Mouse (Mus musculus) MEL (cell line): ENCODE results near the gene Cpeb1.
A peak's percentile ranks its signal among the peaks of the same experiment; 100 is the strongest.

ENCODE experiments used
- CHD2 ChIP-seq: IDR thresholded peaks from 2 replicates; pipeline ENCODE4 v1.6.1; 2011; ENCODE audit warnings: low read length, improper control_type of control experiment
- CTCF ChIP-seq, 3 experiments: IDR thresholded peaks in 2 of 3; conservative IDR thresholded peaks in 1 of 3; 2 replicates each; pipeline ENCODE4 v1.5.1; 2011 to 2012; ENCODE audit warnings: low read length in 3 of 3, low read depth in 2 of 3, mild to moderate bottlenecking in 2 of 3, improper control_type of control experiment in 1 of 3, inconsistent platforms in 1 of 3, mixed read lengths in 1 of 3, moderate library complexity in 1 of 3; ENCODE audit not compliant: control insufficient read depth in 1 of 3, insufficient read depth in 1 of 3, poor library complexity in 1 of 3, severe bottlenecking in 1 of 3
- E2F4 ChIP-seq: IDR thresholded peaks from 2 replicates; pipeline ENCODE4 v1.6.1; 2011; ENCODE audit warnings: low read depth, low read length, improper control_type of control experiment, borderline replicate concordance
- ELF1 ChIP-seq: IDR thresholded peaks from 2 replicates; pipeline ENCODE4 v1.6.1; 2014; ENCODE audit warnings: low read depth, mild to moderate bottlenecking, inconsistent platforms, low read length, improper control_type of control experiment, moderate library complexity
- EP300 ChIP-seq, 2 experiments: IDR thresholded peaks; 2 replicates each; pipeline ENCODE4 v1.6.1; 2011; ENCODE audit warnings: improper control_type of control experiment in 2 of 2, low read length in 2 of 2, low read depth in 1 of 2, mild to moderate bottlenecking in 1 of 2
- MAX ChIP-seq: IDR thresholded peaks from 2 replicates; pipeline ENCODE4 v1.6.1; 2011; ENCODE audit warnings: low read length, improper control_type of control experiment
- MAZ ChIP-seq: IDR thresholded peaks from 2 replicates; pipeline ENCODE4 v1.6.1; 2012; ENCODE audit warnings: low read depth, mild to moderate bottlenecking, inconsistent platforms, low read length, improper control_type of control experiment
- POLR2A ChIP-seq, 2 experiments: IDR thresholded peaks; 2 replicates each; pipeline ENCODE4 v1.6.1; 2011 to 2012; ENCODE audit warnings: low read length in 2 of 2, mild to moderate bottlenecking in 2 of 2, control low read depth in 1 of 2, improper control_type of control experiment in 1 of 2, low read depth in 1 of 2, moderate library complexity in 1 of 2; ENCODE audit not compliant: control insufficient read depth in 1 of 2, insufficient read depth in 1 of 2, poor library complexity in 1 of 2
- POLR2AphosphoS5 ChIP-seq: IDR thresholded peaks from 2 replicates; pipeline ENCODE4 v1.6.1; 2012; ENCODE audit warnings: low read depth, borderline replicate concordance, mild to moderate bottlenecking, inconsistent platforms, low read length, moderate library complexity, mixed read lengths
- RAD21 ChIP-seq: IDR thresholded peaks from 2 replicates; pipeline ENCODE4 v1.6.1; 2011; ENCODE audit warnings: mild to moderate bottlenecking, low read depth, low read length, improper control_type of control experiment
- SMC3 ChIP-seq: IDR thresholded peaks from 2 replicates; pipeline ENCODE4 v1.6.1; 2011; ENCODE audit warnings: low read depth, low read length, improper control_type of control experiment
- TAL1 ChIP-seq: IDR thresholded peaks from 2 replicates; pipeline ENCODE4 v1.6.1; 2012; ENCODE audit warnings: mild to moderate bottlenecking, inconsistent platforms, low read length, moderate library complexity, mixed read lengths
- ZMIZ1 ChIP-seq: IDR thresholded peaks from 2 replicates; pipeline ENCODE4 v1.6.1; 2012; ENCODE audit warnings: low read depth, mild to moderate bottlenecking, inconsistent platforms, low read length, improper control_type of control experiment, moderate library complexity
- ZNF384 ChIP-seq: IDR thresholded peaks from 2 replicates; pipeline ENCODE4 v1.6.1; 2012; ENCODE audit warnings: low read depth, mild to moderate bottlenecking, inconsistent platforms, low read length, improper control_type of control experiment

GRCm38 (mm10) chr7:81345447-81346170, 109.7 kb downstream of the Cpeb1 start:
- TF ChIP-seq RAD21 (no peak), CTCF (IDR thresholded peaks at IDR 0.05 in 2 of 3, conservative IDR thresholded peaks at IDR 0.05 in 1 of 3; ENCODE audit: control insufficient read depth in 1 of 3, insufficient read depth in 1 of 3, low read depth in 2 of 3, low read length in 3 of 3, poor library complexity in 1 of 3, severe bottlenecking in 1 of 3) (no peak), POLR2A (IDR thresholded peaks at IDR 0.05; ENCODE audit: control insufficient read depth in 1 of 2, insufficient read depth in 1 of 2, low read depth in 1 of 2, low read length in 2 of 2, poor library complexity in 1 of 2) (no peak; a peak in 1 of 4 replicates), SMC3 (no peak), CHD2 (no peak), ZMIZ1 (peak; percentile 58; the same call in 1 of the 2 replicates), MAZ (no peak), MAX (no peak), ZNF384 (no peak), E2F4 (no peak), ELF1 (no peak), EP300 (IDR thresholded peaks at IDR 0.05; ENCODE audit: low read depth in 1 of 2, low read length in 2 of 2) (no peak), TAL1 (no peak), POLR2AphosphoS5 (no peak)
